Mouse (Mus musculus) limb, embryonic 15.5 days (tissue): ENCODE measurements around the gene C1qtnf3. TPM values are rescaled to one million over a fixed set of nuclear protein-coding genes. Genes with fewer than 3 reads are reported as not detected.
A peak's percentile ranks its signal among the peaks of the same experiment; 100 is the strongest.
"Not testable (repeated sequence)": the region's sequence is repeated elsewhere in the genome, so short reads cannot be mapped to it uniquely, and the experiment has no call there.

Source experiments
- ATAC-seq: fragments of 200-750 bp; cut with Nextera tagmentation; 2 replicates; pipeline ENCODE4 v1.8.0; 2017; ENCODE audit warnings: low read depth, moderate TSS enrichment; ENCODE audit not compliant: insufficient number of reproducible peaks, low FRiP score, low TSS enrichment
- H3K27ac ChIP-seq: fragments of 300-500 bp; sonication (generic); 2 replicates; pipeline ENCODE4 v1.5.1; 2015; ENCODE audit warnings: moderate library complexity, mild to moderate bottlenecking, inconsistent platforms
- H3K27me3 ChIP-seq: fragments of 300-500 bp; sonication (generic); 2 replicates; pipeline ENCODE4 v1.6.1; 2015; ENCODE audit warnings: inconsistent platforms
- H3K36me3 ChIP-seq: fragments of 300-500 bp; sonication (generic); 2 replicates; pipeline ENCODE4 v1.6.1; 2015; ENCODE audit warnings: inconsistent platforms
- H3K4me1 ChIP-seq: fragments of 300-500 bp; sonication (generic); 2 replicates; pipeline ENCODE4 v1.6.1; 2015; ENCODE audit warnings: inconsistent platforms
- H3K4me2 ChIP-seq: fragments of 300-500 bp; sonication (generic); 2 replicates; pipeline ENCODE4 v1.6.1; 2015; ENCODE audit warnings: mild to moderate bottlenecking, inconsistent platforms
- H3K4me3 ChIP-seq: fragments of 300-500 bp; sonication (generic); 2 replicates; pipeline ENCODE4 v1.5.1; 2015; ENCODE audit warnings: mild to moderate bottlenecking, inconsistent platforms
- H3K9ac ChIP-seq: fragments of 300-500 bp; sonication (generic); 2 replicates; pipeline ENCODE4 v1.6.1; 2015; ENCODE audit warnings: inconsistent platforms
- H3K9me3 ChIP-seq: fragments of 300-500 bp; sonication (generic); 2 replicates; pipeline ENCODE4 v1.6.1; 2016; ENCODE audit warnings: inconsistent platforms
- WGBS: fragments of 180-500 bp; shearing (Covaris S2); methylation state at CpG from one replicate; pipeline ENCODE4 v1.1.7; 2015; 5-methylcytosine and 5-hydroxymethylcytosine counted together
- polyA plus RNA-seq: library from polyadenylated mRNA; unstranded; fragments of >200 nt; fragmentation: Nextera tagmentation; extraction: Ambion mirVana; gene quantifications from 2 replicates; pipeline ENCODE4 v1.2.1, GENCODE M21; 2015

C1qtnf3 gene
- polyA plus RNA-seq, 1 experiment from 2014 or later, result 167 TPM

- H3K4me1 ChIP-seq, result no peaks in the 10 kb centered on the region
- H3K9me3 ChIP-seq, result no peaks in the 10 kb centered on the region
- H3K9ac ChIP-seq, result no peak overlapping the region
- 85% methylated on average over 2 of the region's 2 CpGs for WGBS
- H3K27ac ChIP-seq, result no peak overlapping the region
- no peaks in the 10 kb centered on the region for H3K27me3 ChIP-seq
- H3K36me3 ChIP-seq, result no peaks in the 10 kb centered on the region
- H3K4me2 ChIP-seq, result no peak overlapping the region
- no peak for ATAC-seq
- H3K4me3 ChIP-seq, result no peak overlapping the region
These were observed 10.5 kb downstream of the C1qtnf3 start for GRCm38 (mm10) chr15:10962601-10963000.

- WGBS, result 64% methylated on average over 3 of the region's 3 CpGs
- no peak overlapping the region for H3K9ac ChIP-seq
- no peaks in the 10 kb centered on the region for H3K36me3 ChIP-seq
- no peak overlapping the region for H3K4me3 ChIP-seq
- H3K27ac ChIP-seq, result no peak overlapping the region
- ATAC-seq, result no peak
- H3K9me3 ChIP-seq, result no peaks in the 10 kb centered on the region
- H3K4me2 ChIP-seq, result no peak overlapping the region
- H3K4me1 ChIP-seq, result no peaks in the 10 kb centered on the region
- no peaks in the 10 kb centered on the region for H3K27me3 ChIP-seq
These were observed 17.3 kb downstream of the C1qtnf3 start for GRCm38 (mm10) chr15:10969439-10969838.

- Histone ChIP-seq H3K9ac (no peak overlapping the region), H3K4me2 (no peak overlapping the region), H3K27ac (no peak overlapping the region), H3K9me3 (no peaks in the 10 kb centered on the region), H3K4me3 (no peak overlapping the region), H3K4me1 (no peaks in the 10 kb centered on the region), H3K36me3 (no peaks in the 10 kb centered on the region), H3K27me3 (no peaks in the 10 kb centered on the region)
- 85% methylated on average over 5 of the region's 5 CpGs for WGBS
- ATAC-seq, result no peak
These were observed 18.6 kb downstream of the C1qtnf3 start for GRCm38 (mm10) chr15:10970777-10971176.

GRCm38 (mm10) chr15:10977151-10977550 lies 25.0 kb downstream of the C1qtnf3 start:
- Histone ChIP-seq H3K4me2 (no peak overlapping the region), H3K9me3 (no peaks in the 10 kb centered on the region), H3K36me3 (no peaks in the 10 kb centered on the region), H3K9ac (no peak overlapping the region), H3K27me3 (no peaks in the 10 kb centered on the region), H3K27ac (no peak overlapping the region), H3K4me3 (no peak overlapping the region), H3K4me1 (peaks cover 5% of the 10 kb centered on the region; the same call in 1 of the 2 replicates)
- ATAC-seq, result no peak

- H3K9ac ChIP-seq, result no peak overlapping the region
- H3K27me3 ChIP-seq, result no peaks in the 10 kb centered on the region
- ATAC-seq, result no peak
- no peaks in the 10 kb centered on the region for H3K9me3 ChIP-seq
- H3K4me3 ChIP-seq, result peak overlapping the region; percentile 81
- peak overlapping the region; percentile 63 for H3K4me2 ChIP-seq
- peaks cover 11% of the 10 kb centered on the region for H3K4me1 ChIP-seq
- H3K27ac ChIP-seq, result no peak overlapping the region
- 54% methylated on average over 2 of the region's 2 CpGs for WGBS
- H3K36me3 ChIP-seq, result 0 out of 2 replicates have a peak, but pooled peaks cover 5% of the 10 kb centered on the region
These were observed 28.6 kb downstream of the C1qtnf3 start for GRCm38 (mm10) chr15:10980712-10981111.

- peak within 1 kb of the TSS; percentile 81 for H3K4me3 ChIP-seq
- no peaks in the 10 kb centered on the region for H3K27me3 ChIP-seq
- H3K36me3 ChIP-seq, result peaks cover 9% of the 10 kb centered on the region; the same call in 1 of the 2 replicates
- peak; percentile 97 for ATAC-seq
- no peaks in the 10 kb centered on the region for H3K9me3 ChIP-seq
- peak within 1 kb of the TSS; percentile 63 for H3K4me2 ChIP-seq
- under 1% methylated on average over 51 of the region's 52 CpGs for WGBS
- H3K9ac ChIP-seq, result peak within 1 kb of the TSS; percentile 82
- peaks cover 11% of the 10 kb centered on the region for H3K4me1 ChIP-seq
- H3K27ac ChIP-seq, result peak within 1 kb of the TSS; percentile 96
These were observed 29.4 kb downstream of the C1qtnf3 start, which contains the start of gene Amacr for GRCm38 (mm10) chr15:10981377-10982063. Gene Amacr (plus strand): TSS chr15:10981756.

GRCm38 (mm10) chr15:10982064-10982435 lies 29.9 kb downstream of the C1qtnf3 start:
- H3K4me1 ChIP-seq, result peaks cover 11% of the 10 kb centered on the region
- H3K4me3 ChIP-seq, result peak overlapping the region; percentile 81
- peak overlapping the region; percentile 96 for H3K27ac ChIP-seq
- H3K27me3 ChIP-seq, result no peaks in the 10 kb centered on the region
- H3K4me2 ChIP-seq, result peak overlapping the region; percentile 63
- no peaks in the 10 kb centered on the region for H3K9me3 ChIP-seq
- WGBS, result 4% methylated on average over 6 of the region's 6 CpGs
- H3K36me3 ChIP-seq, result peaks cover 15% of the 10 kb centered on the region
- peak overlapping the region; percentile 82; the same call in 1 of the 2 replicates for H3K9ac ChIP-seq
- no peak for ATAC-seq

GRCm38 (mm10) chr15:10985756-10986155 lies 33.6 kb downstream of the C1qtnf3 start:
- Histone ChIP-seq H3K4me1 (peaks cover 10% of the 10 kb centered on the region), H3K9ac (no peak overlapping the region), H3K4me2 (no peak overlapping the region), H3K4me3 (no peak overlapping the region), H3K36me3 (peaks cover 40% of the 10 kb centered on the region), H3K27me3 (no peaks in the 10 kb centered on the region), H3K9me3 (no peaks in the 10 kb centered on the region), H3K27ac (no peak overlapping the region)
- WGBS, result 81% methylated on average over 6 of the region's 6 CpGs
- no peak for ATAC-seq

GRCm38 (mm10) chr15:10986477-10986876 lies 34.3 kb downstream of the C1qtnf3 start:
- H3K4me1 ChIP-seq, H3K4me2 ChIP-seq, H3K9ac ChIP-seq, H3K27ac ChIP-seq, H3K27me3 ChIP-seq, H3K9me3 ChIP-seq, ATAC-seq, H3K4me3 ChIP-seq: not testable (repeated sequence)
- 80% methylated on average over 2 of the region's 2 CpGs for WGBS
- H3K36me3 ChIP-seq, result peaks cover 40% of the 10 kb centered on the region

- peaks cover 41% of the 10 kb centered on the region for H3K36me3 ChIP-seq
- H3K27me3 ChIP-seq, result no peaks in the 10 kb centered on the region
- H3K9ac ChIP-seq, result no peak overlapping the region
- H3K27ac ChIP-seq, result no peak overlapping the region
- H3K4me2 ChIP-seq, result no peak overlapping the region
- ATAC-seq, result no peak
- H3K9me3 ChIP-seq, result no peaks in the 10 kb centered on the region
- no peaks in the 10 kb centered on the region for H3K4me1 ChIP-seq
- 35% methylated on average over 2 of the region's 2 CpGs for WGBS
- H3K4me3 ChIP-seq, result no peak overlapping the region
These were observed 38.3 kb downstream of the C1qtnf3 start for GRCm38 (mm10) chr15:10990411-10990810.

GRCm38 (mm10) chr15:10991566-10991965 lies 39.4 kb downstream of the C1qtnf3 start:
- Histone ChIP-seq H3K36me3 (peaks cover 41% of the 10 kb centered on the region), H3K27me3 (no peaks in the 10 kb centered on the region), H3K4me1 (no peaks in the 10 kb centered on the region), H3K4me3 (no peak overlapping the region), H3K9ac (no peak overlapping the region), H3K9me3 (no peaks in the 10 kb centered on the region), H3K27ac (no peak overlapping the region), H3K4me2 (no peak overlapping the region)
- 93% methylated on average over 1 of the region's 1 CpGs for WGBS
- no peak for ATAC-seq

- ATAC-seq, result no peak
- Histone ChIP-seq H3K4me3 (no peak overlapping the region), H3K9ac (no peak overlapping the region), H3K9me3 (no peaks in the 10 kb centered on the region), H3K27ac (no peak overlapping the region), H3K4me2 (no peak overlapping the region), H3K27me3 (no peaks in the 10 kb centered on the region), H3K36me3 (peaks cover 10% of the 10 kb centered on the region; the same call in 1 of the 2 replicates), H3K4me1 (no peaks in the 10 kb centered on the region)
- 49% methylated on average over 5 of the region's 5 CpGs for WGBS
These were observed 47.7 kb downstream of the C1qtnf3 start for GRCm38 (mm10) chr15:10999832-11000231.
